Mouse (Mus musculus) gastrocnemius, postnatal 4 days (tissue): ENCODE measurements around the gene Ranbp17. TPM values are rescaled to one million over a fixed set of nuclear protein-coding genes. Genes with fewer than 3 reads are reported as not detected.

Experiments used
- DNase-seq, 2 experiments: peaks; one replicate each; pipeline ENCODE4 v3.0.0; 2021 to 2022; ENCODE audit warnings: low spot score in 2 of 2, mixed read lengths in 2 of 2
- total RNA-seq, 2 experiments: library from RNA; stranded (reverse); gene quantifications; 2 replicates each; pipeline ENCODE4 v1.2.3; 2021

Ranbp17 gene
- total RNA-seq, 2 experiments from 2014 or later, result 5.0 to 5.6 TPM

- DNase-seq, result no peak
Measured at GRCm38 (mm10) chr11:33240295-33240694, 273.3 kb downstream of the Ranbp17 start.

GRCm38 (mm10) chr11:33234134-33234533, 279.4 kb downstream of the Ranbp17 start:
- no peak for DNase-seq

GRCm38 (mm10) chr11:33232056-33232455, 281.5 kb downstream of the Ranbp17 start:
- no peak for DNase-seq

GRCm38 (mm10) chr11:33228186-33228585, 285.4 kb downstream of the Ranbp17 start:
- DNase-seq, result no peak

GRCm38 (mm10) chr11:33226516-33226915, 287.0 kb downstream of the Ranbp17 start:
- DNase-seq, result no peak

- DNase-seq, result no peak
Measured at GRCm38 (mm10) chr11:33221566-33222365, 291.8 kb downstream of the Ranbp17 start.

GRCm38 (mm10) chr11:33220763-33221162, 292.8 kb downstream of the Ranbp17 start:
- DNase-seq, result no peak

- DNase-seq, result no peak
Measured at GRCm38 (mm10) chr11:33217384-33218079, 296.0 kb downstream of the Ranbp17 start.

- no peak for DNase-seq
Measured at GRCm38 (mm10) chr11:33207411-33207810, 306.1 kb downstream of the Ranbp17 start.

- DNase-seq, result no peak
Measured at GRCm38 (mm10) chr11:33204966-33205365, 308.6 kb downstream of the Ranbp17 start.

GRCm38 (mm10) chr11:33204329-33204705, 309.2 kb downstream of the Ranbp17 start:
- DNase-seq, result no peak

GRCm38 (mm10) chr11:33203383-33204328, 309.9 kb downstream of the Ranbp17 start, which contains the start of gene Tlx3:
TSS of gene Tlx3 (minus strand) at chr11:33203589.
- peak in 1 of 2 experiments; percentile 28 for DNase-seq

- no peak for DNase-seq
Measured at GRCm38 (mm10) chr11:33202972-33203371, 310.6 kb downstream of the Ranbp17 start.

- no peak for DNase-seq
Measured at GRCm38 (mm10) chr11:33202296-33202695, 311.2 kb downstream of the Ranbp17 start.

- no peak for DNase-seq
Measured at GRCm38 (mm10) chr11:33201626-33202010, 311.9 kb downstream of the Ranbp17 start.

GRCm38 (mm10) chr11:33200764-33201625, 312.6 kb downstream of the Ranbp17 start:
- peak in 1 of 2 experiments; percentile 40 for DNase-seq

GRCm38 (mm10) chr11:33199906-33200763, 313.4 kb downstream of the Ranbp17 start:
- peak in 1 of 2 experiments; percentile 32 for DNase-seq

- no peak for DNase-seq
Measured at GRCm38 (mm10) chr11:33199117-33199514, 314.4 kb downstream of the Ranbp17 start.
